Mouse (Mus musculus): ENCODE measurements around the gene Esr2. TPM values are rescaled to one million over a fixed set of nuclear protein-coding genes. Genes with fewer than 3 reads are reported as not detected.

The Esr2 gene
- total and polyA plus RNA-seq, 3 experiments, result 0.03 TPM; not detected in 2

DNA sequence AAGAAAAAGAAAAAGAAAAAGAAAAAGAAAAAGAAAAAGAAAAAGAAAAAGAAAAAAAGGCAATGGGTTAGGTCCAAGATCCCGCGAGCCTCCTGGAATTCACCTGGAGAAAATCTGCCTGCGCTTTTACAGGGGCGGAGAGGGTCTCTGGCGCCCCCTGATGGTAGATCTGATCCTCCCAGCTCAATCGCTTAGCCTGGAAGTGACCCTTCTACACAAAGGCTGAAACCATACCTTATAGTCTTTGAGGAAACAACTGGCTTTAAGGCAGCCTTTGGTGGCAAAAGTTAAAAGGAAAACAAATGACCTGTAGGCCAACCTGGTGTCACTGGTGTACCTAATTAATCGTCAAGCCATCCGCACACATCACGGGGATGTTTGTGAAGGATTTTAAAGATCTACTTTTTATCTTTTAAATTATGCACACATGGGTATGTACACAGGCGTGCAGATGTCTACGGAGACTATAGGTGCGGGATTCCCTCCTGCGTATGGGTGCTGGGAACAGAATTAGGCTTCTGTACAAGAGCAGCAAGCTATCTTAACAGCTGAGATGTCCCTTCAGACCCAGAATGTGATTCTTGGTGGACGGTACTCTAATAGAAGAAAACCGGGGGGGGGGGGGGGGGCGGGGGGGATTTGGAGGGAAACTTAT is 932 bp upstream of the Esr2 start:
- TF ChIP-seq ZMIZ1 (IDR thresholded peaks at IDR 0.05; ENCODE audit: low read depth, low read length) (no peak), NRF1 (IDR thresholded peaks at IDR 0.05; ENCODE audit: insufficient read depth, low read depth, low read length, poor library complexity, severe bottlenecking) (no peak), TCF12 (IDR thresholded peaks at IDR 0.05; ENCODE audit: low read depth, low read length) (no peak), POLR2AphosphoS5 (IDR thresholded peaks at IDR 0.05; ENCODE audit: borderline replicate concordance, low read depth, low read length) (no peak), MAX (IDR thresholded peaks at IDR 0.05; ENCODE audit: low read length) (no peak), CHD2 (IDR thresholded peaks at IDR 0.05; ENCODE audit: low read length) (no peak), KAT2A (conservative IDR thresholded peaks at IDR 0.05; ENCODE audit: low read depth, low read length) (no peak), MEF2A (IDR thresholded peaks at IDR 0.05; ENCODE audit: extremely low read depth, insufficient replicate concordance, low read depth, low read length, poor library complexity, severe bottlenecking) (no peak), BHLHE40 (IDR thresholded peaks at IDR 0.05; ENCODE audit: borderline replicate concordance, low read depth, low read length) (no peak), JUND (IDR thresholded peaks at IDR 0.05; ENCODE audit: low read depth, low read length) (no peak), POLR2A (IDR thresholded peaks at IDR 0.05; ENCODE audit: control insufficient read depth in 1 of 2, insufficient read depth in 1 of 2, low read depth in 1 of 2, low read length in 2 of 2, poor library complexity in 1 of 2) (no peak), GATA1 (IDR thresholded peaks at IDR 0.05; ENCODE audit: low read depth, low read length) (no peak), SMC3 (IDR thresholded peaks at IDR 0.05; ENCODE audit: low read depth, low read length) (peak; percentile 76), MAFK (IDR thresholded peaks at IDR 0.05; ENCODE audit: borderline replicate concordance, low read depth, low read length) (no peak), MAZ (IDR thresholded peaks at IDR 0.05; ENCODE audit: low read depth, low read length) (no peak), CTCF (IDR thresholded peaks at IDR 0.05 in 2 of 3, conservative IDR thresholded peaks at IDR 0.05 in 1 of 3; ENCODE audit: control insufficient read depth in 1 of 3, insufficient read depth in 1 of 3, low read depth in 2 of 3, low read length in 3 of 3, poor library complexity in 1 of 3, severe bottlenecking in 1 of 3) (peak; percentile 79 to 90 (median 82)), USF1 (IDR thresholded peaks at IDR 0.05; ENCODE audit: low read depth, low read length) (no peak), SIN3A (IDR thresholded peaks at IDR 0.05; ENCODE audit: low read length) (no peak), UBTF (IDR thresholded peaks at IDR 0.05; ENCODE audit: borderline replicate concordance, insufficient read depth, low read depth, low read length) (no peak), ZNF384 (IDR thresholded peaks at IDR 0.05; ENCODE audit: low read depth, low read length) (no peak), MYB (IDR thresholded peaks at IDR 0.05; ENCODE audit: low read depth, low read length) (no peak), RAD21 (IDR thresholded peaks at IDR 0.05; ENCODE audit: low read depth, low read length) (peak; percentile 72), GABPA (IDR thresholded peaks at IDR 0.05; ENCODE audit: low read depth, low read length) (no peak), ZKSCAN1 (IDR thresholded peaks at IDR 0.05; ENCODE audit: low read depth, low read length) (no peak), RCOR1 (IDR thresholded peaks at IDR 0.05; ENCODE audit: low read depth, low read length) (no peak), ZC3H11A (IDR thresholded peaks at IDR 0.05; ENCODE audit: low read depth, low read length) (peak; percentile 65), ETS1 (IDR thresholded peaks at IDR 0.05; ENCODE audit: low read depth, low read length) (no peak)
- peak; percentile 61 for DNase-seq (ENCODE audit: low read depth, low spot score)
- 0 out of 4 replicates have a peak, but pooled peaks cover 0 to 6% of the 10 kb centered on the region in 2 experiments for H3K4me1 ChIP-seq (ENCODE audit: control insufficient read depth in 1 of 2, insufficient read depth in 2 of 2, low read length in 2 of 2)

More for the DNA sequence above, 932 bp upstream of the Esr2 start:
- Histone ChIP-seq H3K27ac (ENCODE audit: control insufficient read depth, low read depth, low read length) (no peak overlapping the region), H3K27me3 (ENCODE audit: control insufficient read depth in 1 of 2, insufficient read depth in 2 of 2, low read length in 2 of 2) (peaks cover 4 to 13% of the 10 kb centered on the region in 2 experiments; a peak in 3 of 4 replicates), H3K4me3 (ENCODE audit: control insufficient read depth in 1 of 2, insufficient read depth in 1 of 2, low read depth in 2 of 2, low read length in 2 of 2) (no peak overlapping the region), H3K9ac (ENCODE audit: control insufficient read depth, low read depth, low read length, poor library complexity, severe bottlenecking) (no peak overlapping the region), H3K79me2 (ENCODE audit: control insufficient read depth, insufficient read depth, low read length, poor library complexity) (no peaks in the 10 kb centered on the region), H3K9me3 (replicated peaks; ENCODE audit: insufficient read depth, low read length) (no peaks in the 10 kb centered on the region), H3K36me3 (ENCODE audit: control insufficient read depth in 1 of 2, insufficient read depth in 2 of 2, low read length in 2 of 2) (peaks cover 0 to 7% of the 10 kb centered on the region in 2 experiments; a peak in 2 of 4 replicates)

Data from MEL (cell line).